Mouse (Mus musculus) cerebellum, postnatal 25 days (tissue): ENCODE data around the gene Tha1.
A peak's percentile ranks its signal among the peaks of the same experiment; 100 is the strongest.

Experiments used
- DNase-seq, 2 experiments: peaks; one replicate each; pipeline ENCODE4 v3.0.0; 2021; ENCODE audit warnings: mixed read lengths in 2 of 2

Tha1 gene

GRCm38 (mm10) chr11:117824060-117824969, 49.0 kb downstream of the Tha1 start:
- peak; percentile 86 to 87 for DNase-seq

GRCm38 (mm10) chr11:117823411-117823810, 49.9 kb downstream of the Tha1 start:
- no peak for DNase-seq

- DNase-seq = no peak
Observed at GRCm38 (mm10) chr11:117822728-117823241, 50.5 kb downstream of the Tha1 start.

GRCm38 (mm10) chr11:117821868-117822267, 51.4 kb downstream of the Tha1 start:
- no peak for DNase-seq

- DNase-seq = no peak
Observed at GRCm38 (mm10) chr11:117820173-117820572, 53.1 kb downstream of the Tha1 start.

- peak; percentile 22 to 41 for DNase-seq
Observed at GRCm38 (mm10) chr11:117819095-117819494, 54.2 kb downstream of the Tha1 start.
